Mouse (Mus musculus) ES-Bruce4 (cell line): ENCODE results near the gene Ttc8. TPM values are rescaled to one million over a fixed set of nuclear protein-coding genes. Genes with fewer than 3 reads are reported as not detected.

Experiments
- H3K27ac ChIP-seq: 2 replicates; pipeline ENCODE4 v1.5.1; 2012; ENCODE audit warnings: low read length, inconsistent platforms; ENCODE audit not compliant: insufficient read depth
- H3K27me3 ChIP-seq: 2 replicates; pipeline ENCODE4 v1.6.1; 2012; ENCODE audit warnings: mild to moderate bottlenecking, low read length, inconsistent platforms; ENCODE audit not compliant: control insufficient read depth, poor library complexity, insufficient read depth, severe bottlenecking
- H3K36me3 ChIP-seq: 2 replicates; pipeline ENCODE4 v1.6.1; 2012; ENCODE audit warnings: inconsistent platforms, mild to moderate bottlenecking, low read length, moderate library complexity; ENCODE audit not compliant: control insufficient read depth, poor library complexity, insufficient read depth, severe bottlenecking
- H3K4me1 ChIP-seq: one replicate; pipeline ENCODE4 v1.8.1; 2011; ENCODE audit warnings: low read length; ENCODE audit not compliant: control insufficient read depth, insufficient read depth
- H3K4me3 ChIP-seq: 2 replicates; pipeline ENCODE4 v1.5.1; 2011; ENCODE audit warnings: low read depth, mild to moderate bottlenecking, low read length
- H3K9ac ChIP-seq: 2 replicates; pipeline ENCODE4 v1.6.1; 2012; ENCODE audit warnings: low read depth, mild to moderate bottlenecking, inconsistent platforms; ENCODE audit not compliant: poor library complexity, severe bottlenecking
- H3K9me3 ChIP-seq: replicated peaks from 2 replicates; pipeline ENCODE4 v1.6.1; 2012; ENCODE audit warnings: mild to moderate bottlenecking, low read length, inconsistent platforms; ENCODE audit not compliant: control insufficient read depth, poor library complexity, insufficient read depth, severe bottlenecking
- CTCF ChIP-seq: IDR thresholded peaks from one replicate; pipeline ENCODE4 v1.8.1; 2011; ENCODE audit warnings: low read depth, low read length
- EP300 ChIP-seq: IDR thresholded peaks from 2 replicates; pipeline ENCODE4 v1.6.1; 2011; ENCODE audit warnings: low read depth, low read length; ENCODE audit not compliant: insufficient read depth
- POLR2A ChIP-seq: IDR thresholded peaks from one replicate; pipeline ENCODE4 v1.8.1; 2011; ENCODE audit warnings: low read length; ENCODE audit not compliant: insufficient read depth
- polyA plus RNA-seq: library from polyadenylated mRNA; stranded (reverse); fragments of >200 nt; gene quantifications from 2 replicates; pipeline ENCODE4 v1.2.4, GENCODE M21; 2011; ENCODE audit warnings: low read depth; ENCODE audit not compliant: missing spikeins, insufficient read depth, insufficient read length

The Ttc8 gene
- polyA plus RNA-seq, 1 experiment: 9.0 TPM

DNA sequence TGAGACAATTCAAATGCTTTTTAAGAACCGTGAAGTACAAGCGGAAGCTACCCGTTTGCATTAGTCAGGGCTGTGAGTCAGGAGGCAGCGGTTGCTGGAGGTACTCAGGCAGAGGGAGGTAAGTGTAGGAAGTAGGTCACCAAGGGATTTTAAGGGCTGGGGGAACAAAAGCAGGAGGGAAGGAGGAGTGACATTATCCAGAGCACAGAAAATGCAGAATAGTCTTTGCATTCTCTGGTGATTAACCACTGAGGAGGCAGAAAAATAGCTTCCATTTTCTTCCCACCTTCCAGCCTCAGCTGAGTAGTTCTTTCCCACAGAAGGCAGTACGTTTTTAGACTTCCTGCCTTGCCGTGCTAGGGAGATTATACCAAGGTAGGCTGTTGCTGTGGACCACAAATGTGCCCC is 76.2 kb downstream of the Ttc8 start:
- Histone ChIP-seq H3K9me3 (no peaks in the 10 kb centered on the region), H3K9ac (no peak overlapping the region), H3K36me3 (no peaks in the 10 kb centered on the region), H3K4me1 (peaks cover 2% of the 10 kb centered on the region), H3K27ac (no peak overlapping the region), H3K27me3 (no peaks in the 10 kb centered on the region), H3K4me3 (no peak overlapping the region)
- TF ChIP-seq EP300: no peak
- no peak for TF ChIP-seq POLR2A

DNA sequence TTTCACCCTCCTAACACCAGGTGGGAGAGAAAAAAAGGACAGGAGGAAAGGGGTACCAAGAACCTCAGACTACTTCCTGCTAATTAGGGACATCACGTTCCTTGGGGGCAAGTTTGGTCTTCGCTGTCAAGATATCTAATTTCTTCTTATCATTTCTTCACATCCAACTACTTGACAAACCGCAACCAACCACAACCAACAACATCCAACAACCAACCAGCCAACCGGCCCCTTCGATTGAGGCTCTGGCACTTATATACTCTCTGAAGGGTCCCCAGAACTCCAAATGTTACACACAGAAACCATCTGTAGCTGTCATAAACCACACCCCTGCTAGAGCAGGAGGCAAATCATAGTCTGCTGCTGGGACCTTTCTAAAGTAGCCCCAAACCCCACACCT is 76.7 kb downstream of the Ttc8 start:
- H3K9ac ChIP-seq: no peak overlapping the region
- no peak overlapping the region for H3K27ac ChIP-seq
- no peak overlapping the region for H3K4me3 ChIP-seq
- peaks cover 2% of the 10 kb centered on the region for H3K4me1 ChIP-seq
- H3K9me3 ChIP-seq: no peaks in the 10 kb centered on the region
- no peaks in the 10 kb centered on the region for H3K27me3 ChIP-seq
- H3K36me3 ChIP-seq: no peaks in the 10 kb centered on the region
- TF ChIP-seq CTCF (no peak), POLR2A (no peak), EP300 (no peak)

DNA sequence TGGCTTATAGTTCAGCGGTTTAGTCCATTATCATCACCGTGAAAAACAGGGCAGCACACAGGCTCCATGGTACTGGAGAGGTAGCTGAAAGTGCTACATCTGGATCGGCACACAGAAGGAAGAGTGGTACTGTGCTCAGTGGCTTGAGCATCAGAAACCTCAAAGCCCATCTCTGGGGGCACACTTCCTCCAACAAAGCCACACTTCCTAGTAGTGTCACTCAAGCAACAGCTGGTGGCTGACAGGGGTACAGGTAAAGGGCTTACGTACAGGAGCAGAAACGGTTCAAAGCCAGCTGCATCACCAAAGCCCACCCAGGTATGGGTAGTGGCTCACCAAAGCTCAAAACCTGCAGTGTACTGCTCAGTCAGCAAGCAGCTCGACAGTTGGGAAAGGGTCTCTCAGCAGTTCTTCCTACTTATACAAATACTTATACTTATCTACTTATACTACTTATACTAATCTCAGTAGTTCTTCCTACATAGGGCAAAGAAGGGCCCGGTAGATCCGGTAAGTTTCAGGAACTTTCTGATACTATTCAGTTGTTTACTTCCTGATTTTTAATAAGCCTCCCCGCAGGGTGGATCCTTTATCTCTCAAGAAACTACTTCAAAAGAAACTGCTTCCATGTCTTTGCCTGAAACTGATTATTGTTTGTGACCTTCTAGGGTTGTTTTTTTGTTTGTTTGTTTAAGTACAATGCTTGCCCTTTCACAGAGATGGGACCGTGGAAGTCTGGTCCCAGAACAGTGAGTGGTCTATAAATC is 78.5 kb downstream of the Ttc8 start:
- Histone ChIP-seq H3K9ac (no peak overlapping the region), H3K27me3 (no peaks in the 10 kb centered on the region), H3K36me3 (no peaks in the 10 kb centered on the region), H3K27ac (no peak overlapping the region), H3K4me1 (no peaks in the 10 kb centered on the region), H3K9me3 (no peaks in the 10 kb centered on the region), H3K4me3 (no peak overlapping the region)
- no peak for TF ChIP-seq CTCF
- no peak for TF ChIP-seq EP300
- TF ChIP-seq POLR2A: no peak

DNA sequence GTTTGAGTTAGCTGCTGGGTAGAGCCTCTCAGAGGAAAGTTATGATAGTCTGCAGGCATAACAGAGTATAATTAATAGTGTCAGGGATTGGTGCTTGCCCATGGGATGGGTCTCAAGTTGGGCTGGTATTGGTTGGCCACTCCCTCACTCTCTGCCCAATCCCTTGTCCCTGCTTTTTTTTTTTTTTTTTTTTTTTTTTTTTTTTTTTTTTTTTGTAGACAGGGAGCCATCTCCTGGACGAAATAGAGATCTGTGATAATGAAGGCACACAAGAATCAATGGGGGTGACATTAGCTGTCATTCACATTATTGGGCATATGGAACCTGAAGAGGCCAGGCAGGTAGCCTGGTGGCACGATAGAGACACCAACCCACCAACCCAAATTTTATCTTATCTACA is 79.9 kb downstream of the Ttc8 start:
- Histone ChIP-seq H3K9ac (no peak overlapping the region), H3K27me3 (no peaks in the 10 kb centered on the region), H3K4me1 (no peaks in the 10 kb centered on the region), H3K36me3 (no peaks in the 10 kb centered on the region), H3K9me3 (no peaks in the 10 kb centered on the region), H3K27ac (no peak overlapping the region), H3K4me3 (no peak overlapping the region)
- no peak for TF ChIP-seq EP300
- no peak for TF ChIP-seq POLR2A
- TF ChIP-seq CTCF: no peak

DNA sequence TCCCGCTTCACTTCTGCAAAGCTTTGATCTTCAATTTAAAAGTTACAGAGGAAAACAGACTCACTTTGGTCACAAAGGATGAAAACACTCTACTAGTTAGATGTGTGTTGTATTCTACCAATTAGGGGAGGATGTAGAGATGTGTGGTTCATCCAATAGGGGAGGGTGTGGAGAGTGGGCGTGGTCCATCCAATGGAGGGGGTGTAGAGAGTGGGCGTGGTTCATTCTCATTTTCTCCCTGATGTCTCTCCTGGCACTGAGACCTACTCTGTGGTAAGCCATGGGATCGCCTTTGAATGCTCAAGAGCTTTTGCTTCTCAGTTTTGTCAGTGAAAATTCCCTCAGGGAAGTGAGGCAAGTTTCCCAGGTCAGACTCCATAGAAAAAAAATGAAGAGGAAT is 82.7 kb downstream of the Ttc8 start:
- H3K9me3 ChIP-seq: no peaks in the 10 kb centered on the region
- no peaks in the 10 kb centered on the region for H3K36me3 ChIP-seq
- TF ChIP-seq EP300: no peak
- no peak for TF ChIP-seq CTCF
- no peak for TF ChIP-seq POLR2A
- H3K4me1 ChIP-seq: no peaks in the 10 kb centered on the region
- no peak overlapping the region for H3K27ac ChIP-seq
- H3K4me3 ChIP-seq: no peak overlapping the region
- H3K9ac ChIP-seq: no peak overlapping the region
- H3K27me3 ChIP-seq: 0 out of 2 replicates have a peak, but pooled peaks cover 1% of the 10 kb centered on the region

DNA sequence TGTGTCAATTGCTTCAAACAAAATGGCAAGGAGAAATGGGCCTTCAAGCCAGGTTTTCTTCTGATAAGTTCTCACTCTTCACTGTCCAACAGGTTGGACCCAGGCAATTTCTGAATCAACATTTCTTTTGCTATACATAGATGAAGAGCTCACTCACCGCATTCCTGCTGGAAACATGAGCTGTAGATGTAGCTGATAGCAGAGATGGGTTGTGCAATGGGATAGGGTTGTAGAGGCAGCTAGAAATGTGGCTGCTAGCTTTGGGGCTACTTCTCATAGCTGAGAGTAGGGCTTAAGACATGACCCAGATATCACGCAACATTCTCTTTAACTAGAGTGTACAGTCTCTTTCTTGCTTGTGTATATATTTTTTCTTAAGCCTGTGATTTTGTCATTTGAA is 84.4 kb downstream of the Ttc8 start:
- TF ChIP-seq EP300: no peak
- TF ChIP-seq CTCF: no peak
- no peak for TF ChIP-seq POLR2A
- Histone ChIP-seq H3K9me3 (no peaks in the 10 kb centered on the region), H3K36me3 (no peaks in the 10 kb centered on the region), H3K9ac (no peak overlapping the region), H3K4me3 (no peak overlapping the region), H3K27me3 (0 out of 2 replicates have a peak, but pooled peaks cover 1% of the 10 kb centered on the region), H3K27ac (no peak overlapping the region), H3K4me1 (no peaks in the 10 kb centered on the region)
